Mouse (Mus musculus): Measurements from ENCODE around the gene Zfp994.
A peak's percentile ranks its signal among the peaks of the same experiment; 100 is the strongest.
"Not testable (repeated sequence)": the region's sequence is repeated elsewhere in the genome, so short reads cannot be mapped to it uniquely, and the experiment has no call there.

Zfp994 gene

DNA sequence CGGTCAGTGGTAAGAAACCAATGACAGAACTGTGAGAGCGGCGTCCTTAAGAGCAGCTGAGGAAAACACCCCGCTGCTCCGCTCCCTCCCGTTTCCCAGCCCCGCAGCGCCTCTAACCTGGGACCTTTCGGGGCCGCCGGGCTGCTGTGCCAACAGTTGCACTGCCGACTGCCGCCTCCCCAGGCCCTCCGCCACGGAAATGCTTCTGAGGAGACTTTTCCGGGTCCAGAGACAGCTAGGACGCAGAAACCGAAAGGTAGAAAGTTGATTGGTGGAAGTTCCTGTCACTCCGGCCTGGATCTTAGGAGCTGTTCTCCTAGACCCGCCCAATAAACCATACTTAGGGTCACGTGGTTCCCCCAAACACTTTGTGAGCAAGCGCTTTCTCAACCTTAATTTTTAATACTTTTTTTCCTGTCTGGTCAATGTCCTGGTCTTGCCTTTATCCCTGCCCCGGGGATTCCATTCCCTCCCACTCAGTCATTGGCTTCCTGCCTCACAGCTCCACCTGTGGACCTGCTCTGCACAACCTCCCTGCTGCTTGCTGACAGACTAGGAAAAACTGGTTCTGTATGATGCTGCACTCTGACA is at the start of gene Zfp994:
Gene Zfp994 (minus strand): TSS at position 195 of the 591 bp plus-strand sequence.
- DNase-seq (ENCODE audit: low spot score in 2 of 2), result peak; percentile 94 to 99

DNA sequence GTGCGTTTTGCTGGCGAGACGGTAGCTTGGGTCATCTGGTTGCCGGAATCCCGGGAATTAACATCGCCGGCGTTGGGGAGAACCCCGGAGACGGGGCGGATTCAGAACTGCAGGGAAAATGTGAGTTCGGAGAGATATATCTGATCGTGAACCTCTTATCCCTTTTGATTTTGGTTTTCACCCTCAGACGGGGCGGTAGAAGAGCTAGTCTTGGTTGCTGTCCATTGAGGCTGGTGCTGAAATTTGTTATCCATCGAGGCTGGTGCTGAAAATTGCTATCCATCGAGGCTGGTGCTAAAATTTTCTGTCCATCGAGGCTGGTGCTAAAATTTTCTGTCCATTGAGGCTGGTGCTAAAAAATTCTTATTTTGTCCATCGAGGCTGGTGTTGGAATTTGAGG is 5.3 kb upstream of the Zfp994 start:
- not testable (repeated sequence) for DNase-seq (ENCODE audit: low spot score in 2 of 2)

DNA sequence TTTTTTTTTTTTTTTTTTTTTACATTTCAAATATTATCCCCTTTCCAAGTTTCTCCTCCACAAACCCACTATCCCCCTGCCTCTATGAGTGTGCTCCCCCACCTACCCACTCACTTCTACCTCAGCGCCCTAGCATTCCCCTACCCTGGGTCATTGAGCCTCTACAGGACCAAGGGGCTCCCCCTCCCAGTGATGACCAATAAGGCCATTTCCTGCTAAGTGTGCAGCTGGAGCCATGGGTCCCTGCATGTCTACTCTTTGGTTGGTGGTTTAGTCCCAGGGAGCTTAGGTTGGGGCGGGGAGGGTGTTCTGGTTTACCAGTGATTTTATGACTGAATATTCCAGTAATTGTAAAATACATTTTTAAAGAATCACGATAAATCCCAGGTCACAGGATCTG is 401 bp downstream of the Zfp994 start:
- peak in 1 of 2 experiments; percentile 3 for DNase-seq (ENCODE audit: low spot score in 2 of 2)

DNA sequence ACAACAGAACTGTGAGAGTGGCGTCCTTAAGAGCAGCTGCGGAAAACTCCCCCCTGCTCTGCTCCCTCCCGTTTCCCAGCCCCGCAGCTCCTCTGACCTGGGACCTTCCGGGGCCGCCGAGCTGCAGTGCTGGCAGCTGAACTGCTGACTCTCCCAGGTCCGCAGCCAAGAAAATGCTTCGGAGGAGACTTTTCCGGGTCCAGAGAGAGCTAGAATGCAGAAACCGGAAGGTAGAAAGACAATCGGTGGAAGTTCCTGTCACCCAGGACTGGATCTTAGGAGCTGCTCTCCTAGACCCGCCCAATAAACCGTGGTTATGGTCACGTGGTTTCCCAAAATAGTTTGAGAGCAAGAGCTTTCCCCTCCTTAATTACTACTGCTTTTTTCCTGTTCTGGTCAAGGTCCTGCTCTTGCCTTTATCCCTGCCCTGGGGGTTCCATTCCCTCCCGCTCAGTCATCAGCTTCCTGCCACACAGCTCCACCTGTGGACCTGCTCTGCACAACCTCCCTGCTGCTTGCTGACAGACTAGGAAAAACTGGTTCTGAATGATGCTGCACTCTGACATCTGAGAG is 59.6 kb downstream of the Zfp994 start, which contains the start of gene Zfp947:
Gene Zfp947 (minus strand): TSS at position 469 of the 573 bp plus-strand sequence.
- peak; percentile 4 to 8 for DNase-seq (ENCODE audit: low spot score in 2 of 2)

DNA sequence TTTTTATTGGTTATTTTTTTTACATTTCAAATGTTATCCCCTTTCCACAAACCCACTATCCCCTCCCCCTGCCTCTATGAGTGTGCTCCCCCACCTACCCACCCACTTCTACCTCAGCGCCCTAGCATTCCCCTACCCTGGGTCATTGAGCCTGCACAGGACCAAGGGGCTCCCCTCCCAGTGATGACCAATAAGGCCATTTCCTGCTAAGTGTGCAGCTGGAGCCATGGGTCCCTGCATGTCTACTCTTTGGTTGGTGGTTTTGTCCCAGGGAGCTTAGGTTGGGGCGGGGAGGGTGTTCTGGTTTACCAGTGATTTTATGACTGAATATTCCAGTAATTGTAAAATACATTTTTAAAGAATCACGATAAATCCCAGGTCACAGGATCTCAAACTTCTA is 60.1 kb downstream of the Zfp994 start:
- DNase-seq (ENCODE audit: low spot score in 2 of 2), result not testable (repeated sequence)

DNA sequence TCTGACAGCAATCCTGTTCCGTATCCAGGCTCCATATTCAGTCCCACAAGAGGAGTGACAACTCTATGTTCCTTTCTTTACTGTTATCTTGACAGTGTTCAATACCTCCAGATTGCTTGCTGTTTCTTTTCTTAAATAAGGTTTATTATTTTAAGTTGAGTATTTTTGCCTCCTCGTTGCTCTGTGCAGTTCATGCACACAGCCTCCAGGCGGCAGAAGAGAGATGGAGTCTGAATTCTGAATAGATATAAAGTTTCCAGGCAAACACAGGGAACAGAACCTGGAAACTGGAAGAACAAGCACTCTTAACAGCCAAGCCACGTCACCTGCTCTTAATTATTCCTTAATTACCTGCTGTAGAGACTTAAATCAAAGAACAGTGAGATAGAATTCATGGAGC is 71.5 kb downstream of the Zfp994 start:
- not testable (repeated sequence) for DNase-seq (ENCODE audit: low spot score in 2 of 2)
